Mouse (Mus musculus) layer of hippocampus, adult 8-10 months (tissue): ENCODE data around the gene Pbx1. TPM values are rescaled to one million over a fixed set of nuclear protein-coding genes. Genes with fewer than 3 reads are reported as not detected.

Experiments
- DNase-seq, 2 experiments: peaks; one replicate each; pipeline ENCODE4 v3.0.0; 2022; ENCODE audit warnings: low spot score in 2 of 2
- total RNA-seq, 4 experiments: library from RNA; stranded (reverse); gene quantifications; 2 replicates each; pipeline ENCODE4 v1.2.4; 2022

The Pbx1 gene
- total RNA-seq, 4 experiments from 2014 or later, result 117 to 134 (median 122) TPM

DNA sequence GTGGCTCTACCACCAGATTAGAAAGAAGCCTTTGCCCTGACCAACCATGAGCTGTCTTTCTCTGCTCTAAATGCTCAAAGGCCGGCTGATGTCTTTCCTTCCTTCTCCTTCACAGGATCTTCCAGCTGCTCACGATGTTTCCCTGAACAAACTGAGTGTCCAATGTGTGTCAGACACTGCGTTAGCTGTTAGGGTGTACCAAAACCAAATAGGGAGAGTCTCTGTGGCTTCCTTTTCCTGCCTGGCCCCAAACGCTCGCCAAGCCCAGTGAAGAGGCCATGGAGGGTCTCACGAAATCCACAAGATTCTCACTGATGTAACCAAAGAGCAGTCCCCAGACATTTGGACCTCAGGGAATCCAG, 47.5 kb downstream of the Pbx1 start:
- no peak for DNase-seq

DNA sequence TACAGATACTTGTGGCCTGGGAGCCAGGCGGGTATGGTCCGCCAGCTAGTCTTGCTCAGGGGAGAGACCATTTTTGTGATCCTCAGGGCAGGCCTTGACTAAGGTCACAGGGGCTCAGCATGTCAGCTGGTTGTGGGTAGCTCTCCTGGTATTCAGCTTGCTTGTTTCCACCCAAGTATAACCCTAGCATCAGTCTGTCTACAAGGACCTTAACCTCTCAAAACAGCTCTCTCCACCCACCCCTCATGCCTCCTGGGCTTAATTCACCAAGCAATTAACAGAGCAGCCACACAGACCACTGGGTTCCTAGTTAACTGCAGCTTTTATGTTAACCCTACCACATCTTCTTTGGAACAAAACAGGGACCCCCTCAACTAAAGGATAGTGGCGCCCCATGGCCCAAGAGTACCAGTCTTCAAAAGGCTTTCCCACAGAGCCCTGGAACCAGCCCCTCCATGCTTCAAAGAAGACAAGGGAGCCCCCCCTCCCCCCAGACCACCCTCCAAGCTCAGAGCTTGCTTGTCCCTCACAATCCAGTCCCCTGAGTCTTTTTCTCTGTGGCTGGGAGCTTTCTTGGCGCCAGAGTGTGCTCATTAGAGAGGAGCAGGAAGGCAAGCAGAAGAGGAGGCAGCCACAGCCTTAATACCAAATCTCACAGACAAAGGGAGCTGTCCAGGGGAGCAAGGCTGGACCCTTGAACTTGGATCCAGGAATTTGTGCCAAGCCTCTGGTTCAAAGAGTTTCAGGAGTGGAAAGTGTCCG, 48.1 kb downstream of the Pbx1 start:
- peak in 1 of 2 experiments; percentile 64 for DNase-seq

DNA sequence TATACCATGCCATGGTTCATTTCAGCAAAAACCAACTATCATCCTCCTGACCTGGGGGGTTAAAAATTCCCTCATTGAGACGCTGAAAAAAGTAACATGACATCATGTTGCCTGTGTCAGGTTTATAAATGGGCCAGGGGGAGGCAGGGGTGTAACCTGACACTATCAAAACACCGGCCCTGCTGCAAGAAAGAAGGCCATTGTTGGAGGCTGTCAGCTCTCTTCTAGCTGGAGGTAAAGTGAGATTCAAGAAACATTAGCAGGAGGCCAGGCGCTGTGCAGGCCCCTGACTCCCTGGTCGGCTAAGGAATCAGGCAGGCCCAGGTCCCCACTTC, 49.3 kb downstream of the Pbx1 start:
- no peak for DNase-seq

DNA sequence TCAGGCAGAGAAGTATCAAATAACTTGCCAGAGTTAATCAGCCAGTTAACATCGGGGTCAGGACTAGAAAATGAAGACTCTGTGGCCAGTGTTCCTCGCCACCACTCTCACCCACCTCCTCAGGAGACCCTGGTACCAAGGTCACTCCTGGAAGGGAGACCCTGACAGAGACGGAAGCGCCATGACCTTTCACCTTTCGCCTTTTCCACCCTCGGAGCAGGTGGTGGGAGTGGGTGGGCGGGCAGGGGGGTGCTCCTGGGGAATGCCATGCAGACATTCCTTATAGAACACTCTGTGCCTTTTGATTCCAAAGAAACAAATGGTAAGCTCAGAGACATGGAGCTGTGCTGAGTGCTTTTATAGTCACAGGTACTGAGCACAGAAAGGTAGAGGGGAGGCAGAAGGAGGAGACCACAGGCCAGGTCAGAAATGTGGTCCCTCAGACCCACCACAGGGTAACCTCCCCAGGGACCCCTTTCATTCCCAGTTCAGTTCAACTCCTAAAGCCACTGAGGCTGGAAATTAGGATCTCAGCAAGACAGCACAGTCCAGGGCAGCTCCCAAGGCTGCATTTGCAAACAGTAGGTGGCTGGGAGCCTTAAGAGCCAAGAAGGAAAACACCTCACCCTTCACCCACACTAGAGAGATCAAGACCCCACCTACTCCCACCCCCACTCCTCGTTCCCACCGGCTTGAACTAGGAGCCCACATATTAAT, 49.8 kb downstream of the Pbx1 start:
- DNase-seq, result no peak

DNA sequence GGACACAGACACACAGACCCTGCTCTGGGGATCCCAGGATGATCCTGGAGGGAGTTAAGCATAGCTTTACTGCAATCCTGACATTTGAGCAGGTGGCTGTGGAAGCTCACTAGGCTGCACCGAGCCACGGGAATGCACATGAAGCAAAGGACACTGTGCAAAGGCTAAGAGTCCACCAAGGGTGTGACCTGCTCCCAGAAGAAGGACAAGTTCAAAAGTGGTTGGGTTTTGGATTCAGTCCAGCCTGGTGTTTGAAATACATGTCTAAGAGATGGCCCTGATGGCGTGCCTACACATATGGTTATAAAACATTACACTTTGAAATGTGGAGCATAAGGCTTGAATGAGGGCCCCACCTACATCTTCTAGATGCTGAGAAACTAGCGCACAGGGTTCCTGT, 50.6 kb downstream of the Pbx1 start:
- DNase-seq, result no peak

DNA sequence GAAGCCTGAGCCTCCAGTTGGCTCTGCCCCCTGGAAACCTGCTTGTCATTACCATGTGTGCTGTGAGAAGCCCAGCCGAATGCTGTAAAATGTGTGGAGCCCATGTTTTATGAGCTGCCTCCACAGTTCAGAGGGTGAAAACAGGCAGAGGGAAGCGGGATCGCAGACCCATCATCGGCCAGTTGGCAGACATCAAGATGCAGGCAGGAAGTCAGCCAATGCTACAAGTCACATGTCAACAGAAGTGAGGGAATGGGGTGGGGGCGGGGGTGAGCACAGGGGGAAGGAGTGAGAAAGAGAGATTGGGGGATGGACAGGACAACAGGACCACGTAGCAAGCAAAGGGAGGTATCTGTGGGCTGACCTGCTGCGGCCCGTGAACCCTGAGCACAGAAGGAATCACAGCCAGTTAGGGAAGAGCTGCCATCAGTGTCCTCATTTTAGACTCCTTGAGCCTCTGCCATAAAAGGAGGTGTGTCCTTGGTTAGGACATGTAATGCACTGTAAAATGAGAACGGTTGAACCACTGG, 51.8 kb downstream of the Pbx1 start:
- no peak for DNase-seq

DNA sequence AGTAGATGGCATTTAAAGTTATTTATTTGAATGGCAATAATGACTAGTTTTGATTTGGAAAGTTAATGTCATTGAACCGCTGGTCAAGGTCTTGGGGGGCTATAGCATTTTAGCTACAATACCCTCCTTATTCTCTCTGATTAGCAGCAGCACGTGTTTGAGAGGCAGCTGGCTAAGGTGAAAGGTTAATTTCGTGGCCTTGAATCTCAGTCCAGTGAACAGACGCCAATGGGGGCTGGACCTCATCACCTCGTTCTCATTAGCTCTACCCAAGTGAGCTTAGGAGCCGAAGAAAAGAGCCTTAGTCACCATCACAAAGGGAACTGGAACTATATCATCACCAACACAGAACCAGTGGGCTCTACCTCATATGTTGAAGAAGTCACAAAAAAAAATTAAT, 54.4 kb downstream of the Pbx1 start:
- DNase-seq, result no peak

DNA sequence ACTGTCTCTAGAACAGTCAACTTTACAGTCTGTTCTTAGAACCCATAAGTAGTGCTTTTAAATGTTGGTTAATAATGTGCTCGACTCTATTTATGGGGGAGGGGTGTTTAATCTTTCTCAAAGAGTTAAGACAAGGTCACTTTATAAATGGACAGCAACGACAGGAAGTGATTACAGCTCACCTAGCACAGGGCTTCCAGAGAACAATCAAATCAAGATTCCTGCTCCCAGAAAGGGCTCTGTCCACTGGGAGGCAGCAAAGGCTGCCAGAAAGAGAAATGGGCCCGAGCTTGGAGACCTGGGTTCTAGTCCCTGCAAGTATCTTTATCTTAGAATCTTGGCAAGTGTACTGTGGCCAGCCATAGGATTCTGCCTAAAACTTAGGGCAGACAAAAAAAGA, 55.7 kb downstream of the Pbx1 start:
- no peak for DNase-seq

DNA sequence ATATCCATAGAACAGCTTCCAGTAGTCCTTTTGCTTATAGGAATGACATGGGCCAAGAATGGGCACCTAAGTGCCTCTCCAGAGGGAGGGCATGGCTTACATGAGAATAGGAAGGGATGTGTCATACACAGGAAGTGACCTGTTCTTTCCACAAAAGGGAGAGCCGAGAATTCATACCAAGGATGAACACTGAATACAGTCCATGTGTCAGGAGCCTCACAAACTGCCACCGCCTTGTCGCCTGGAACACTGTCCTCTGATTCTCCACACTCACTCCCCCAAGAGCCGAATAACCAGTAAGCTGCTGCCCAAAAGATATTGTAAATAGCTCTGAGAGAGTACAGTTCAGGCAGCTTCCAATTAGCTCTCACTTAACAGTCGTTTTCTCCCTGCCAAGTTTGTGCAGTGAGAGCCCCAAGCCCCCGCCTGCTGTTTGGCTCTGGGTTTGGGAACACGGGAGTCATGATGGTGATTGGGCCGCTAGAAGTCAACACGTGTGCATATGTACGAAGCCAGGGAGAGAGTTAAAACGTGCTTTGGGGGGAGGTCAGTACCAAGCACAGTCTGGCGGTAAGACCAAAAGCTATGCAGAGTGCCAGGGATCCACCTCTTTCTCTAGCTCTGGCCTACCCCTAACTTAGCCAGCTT, 57.0 kb downstream of the Pbx1 start:
- DNase-seq, result no peak

DNA sequence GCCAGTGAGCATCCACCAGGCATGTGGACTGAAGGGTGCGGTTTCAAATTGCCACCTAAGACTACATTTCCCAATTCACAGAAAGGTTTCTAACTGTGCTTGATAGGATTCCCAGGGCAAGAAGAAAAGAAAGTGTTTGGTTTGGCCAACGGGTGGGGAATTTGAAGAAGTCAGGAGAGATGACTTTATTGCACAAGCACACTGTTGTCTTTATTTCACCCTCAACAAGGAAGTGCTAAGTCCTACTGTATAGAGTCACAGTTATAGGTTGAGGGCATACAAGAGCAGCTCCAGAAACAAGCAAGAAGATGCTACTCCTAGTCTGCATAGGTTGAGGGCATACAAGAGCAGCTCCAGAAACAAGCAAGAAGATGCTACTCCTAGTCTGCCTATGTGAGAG, 60.0 kb downstream of the Pbx1 start:
- DNase-seq, result no peak

DNA sequence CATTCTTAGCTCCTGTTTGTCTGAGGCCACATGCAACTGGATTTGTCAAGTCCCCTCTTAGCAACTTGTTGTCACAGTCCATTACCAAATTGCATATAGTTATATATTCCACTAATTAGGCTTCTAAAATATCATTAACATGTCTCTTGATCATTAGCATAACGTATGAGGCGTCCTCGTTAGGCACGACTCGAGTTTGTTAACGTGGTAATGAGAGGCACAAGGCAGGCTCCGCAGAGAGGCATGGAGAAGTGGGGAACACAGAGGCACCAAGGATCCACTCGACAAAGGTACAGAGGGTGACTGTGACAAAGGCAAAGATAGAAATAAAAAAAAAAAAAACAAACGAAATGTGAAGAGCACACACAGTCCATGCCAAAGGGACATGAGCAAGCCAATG, 61.1 kb downstream of the Pbx1 start:
- DNase-seq, result no peak

DNA sequence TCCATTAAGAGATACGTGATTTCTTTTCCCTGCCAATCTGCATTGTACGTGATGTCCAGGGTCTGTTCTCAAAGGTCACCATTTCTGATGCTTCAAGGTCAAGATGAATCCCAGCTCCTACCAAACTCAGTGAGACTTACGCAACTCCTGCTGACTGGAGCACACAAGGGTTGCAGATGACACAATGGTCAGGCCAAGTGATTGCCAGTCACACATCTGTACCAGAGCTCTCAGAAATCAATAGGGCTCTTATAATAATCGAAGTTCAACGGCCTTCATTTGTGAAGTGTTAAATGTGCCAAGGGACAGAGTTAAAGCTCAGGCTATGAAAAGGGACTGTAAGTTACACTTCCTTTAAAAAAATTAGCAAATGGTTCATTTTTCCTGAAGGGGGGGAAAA, 65.8 kb downstream of the Pbx1 start:
- DNase-seq, result no peak

DNA sequence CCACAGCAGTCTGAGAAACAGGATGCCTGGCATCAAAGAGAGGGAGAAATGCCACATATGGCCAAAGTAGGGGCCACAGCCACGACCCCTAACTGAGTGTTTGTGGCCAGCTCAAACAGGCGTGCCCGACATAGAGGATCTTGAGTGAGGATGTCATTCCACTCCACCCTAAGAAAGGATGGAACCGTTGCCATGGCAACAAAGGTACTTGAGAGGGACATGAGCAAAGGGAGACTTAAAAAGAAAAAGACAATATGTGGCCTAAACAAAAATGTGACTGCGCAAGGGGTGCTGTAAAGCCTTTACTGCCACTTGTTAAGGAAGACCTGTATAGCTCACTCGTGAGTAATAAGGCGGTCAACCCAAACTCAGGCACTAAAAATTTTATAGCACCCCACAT, 67.7 kb downstream of the Pbx1 start:
- no peak for DNase-seq

DNA sequence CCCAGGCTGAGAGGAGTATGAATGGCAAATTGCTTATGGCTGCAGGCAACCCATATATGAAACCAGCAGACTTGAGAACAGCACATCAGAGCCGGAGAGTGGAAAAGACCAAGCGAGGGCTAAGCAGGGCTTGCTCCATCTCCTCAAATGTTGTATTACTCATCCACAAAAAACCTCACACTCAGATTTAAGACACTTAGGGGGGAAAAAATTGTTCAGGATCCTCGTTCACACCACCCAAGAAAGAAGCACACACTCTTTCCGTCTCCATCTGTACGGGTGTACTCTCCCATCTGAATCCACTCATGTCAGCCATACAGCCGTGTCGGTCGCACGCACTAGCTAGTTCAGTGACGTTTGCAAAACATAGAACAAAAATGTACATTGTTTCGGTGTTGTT, 69.0 kb downstream of the Pbx1 start:
- DNase-seq, result no peak

DNA sequence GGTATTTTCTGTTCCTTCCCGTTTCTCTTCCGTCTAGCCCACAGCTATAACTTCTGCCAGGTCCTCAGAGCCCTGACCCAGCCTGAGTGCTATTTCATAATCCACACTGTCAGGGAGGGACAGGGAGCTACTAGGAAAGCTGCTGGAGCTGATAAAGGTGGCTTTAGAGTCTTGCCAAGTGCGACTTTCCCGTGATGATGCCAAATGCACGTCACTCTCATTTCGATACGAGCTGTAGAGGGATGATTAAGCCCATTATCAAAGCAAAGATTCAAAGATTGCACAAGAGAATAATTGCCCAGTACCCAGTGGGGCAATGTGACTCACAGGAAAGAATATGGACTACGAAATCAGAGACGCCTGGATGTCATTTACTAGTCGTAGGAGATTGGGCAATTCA, 69.6 kb downstream of the Pbx1 start:
- DNase-seq, result no peak

DNA sequence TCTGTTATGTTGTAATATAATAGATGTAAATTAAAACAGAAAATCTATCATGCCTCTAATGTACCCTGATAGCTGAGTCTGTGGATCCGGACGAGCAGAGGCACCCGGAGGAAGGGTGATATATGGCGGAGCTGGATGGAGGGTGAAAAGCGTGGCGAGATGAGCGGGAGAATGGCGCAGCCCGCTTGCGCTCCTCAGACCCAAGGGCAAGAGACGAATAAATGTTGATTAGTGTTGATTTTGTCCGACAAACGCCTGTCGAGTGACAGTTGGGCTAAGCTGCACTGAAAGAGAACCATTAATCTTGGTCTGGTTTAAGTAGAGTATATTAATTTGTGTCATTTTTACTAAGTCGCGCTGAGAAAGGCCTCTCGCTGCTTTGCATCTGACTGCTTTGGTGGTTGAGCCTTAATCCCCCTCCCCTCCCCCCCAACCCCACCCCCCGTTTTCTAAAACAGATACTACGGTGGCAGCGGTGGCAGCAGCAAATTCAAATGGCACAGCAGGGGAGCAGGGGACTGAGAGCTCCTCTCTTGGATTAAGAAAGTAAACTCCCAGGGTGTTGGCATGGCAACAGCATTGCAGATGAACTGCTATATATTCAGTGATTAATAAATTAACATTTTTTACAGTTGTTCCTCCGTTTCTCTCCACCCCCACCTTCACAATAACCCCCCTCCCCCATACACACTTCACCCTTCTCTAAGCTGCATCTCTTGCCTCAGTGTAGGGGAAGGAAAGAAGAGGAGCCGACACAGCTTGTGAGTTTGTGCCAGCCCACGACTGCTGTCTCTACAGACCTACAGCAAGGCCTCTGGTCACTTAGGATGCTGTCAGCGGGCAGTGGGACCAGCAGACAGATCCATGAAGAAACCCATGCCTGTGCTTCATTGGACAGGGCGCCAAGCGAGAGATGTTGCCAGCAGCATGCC, 74.1 kb downstream of the Pbx1 start:
- no peak for DNase-seq

DNA sequence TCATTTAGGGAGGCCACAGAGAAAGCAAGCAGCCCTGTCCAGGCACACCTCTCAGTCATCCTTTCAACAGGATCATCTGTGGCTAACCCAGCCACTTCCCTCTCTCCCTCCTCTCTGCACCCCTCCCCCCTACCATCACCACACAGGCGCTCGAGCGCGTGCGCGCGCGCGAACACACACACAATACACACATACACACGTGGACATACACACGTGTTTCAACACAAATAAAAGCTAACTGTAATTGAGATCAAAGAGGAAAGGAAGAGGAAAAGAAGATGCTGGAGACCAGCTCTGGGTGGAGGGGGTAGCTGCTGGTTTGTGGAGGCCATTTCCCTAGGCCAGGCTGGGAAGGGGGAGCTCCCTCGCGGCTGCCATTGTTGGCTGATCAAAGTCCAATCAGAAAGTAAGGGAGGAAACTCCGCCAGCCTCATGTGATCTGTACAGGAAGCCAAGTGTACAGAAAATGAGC, 75.1 kb downstream of the Pbx1 start:
- DNase-seq, result no peak

DNA sequence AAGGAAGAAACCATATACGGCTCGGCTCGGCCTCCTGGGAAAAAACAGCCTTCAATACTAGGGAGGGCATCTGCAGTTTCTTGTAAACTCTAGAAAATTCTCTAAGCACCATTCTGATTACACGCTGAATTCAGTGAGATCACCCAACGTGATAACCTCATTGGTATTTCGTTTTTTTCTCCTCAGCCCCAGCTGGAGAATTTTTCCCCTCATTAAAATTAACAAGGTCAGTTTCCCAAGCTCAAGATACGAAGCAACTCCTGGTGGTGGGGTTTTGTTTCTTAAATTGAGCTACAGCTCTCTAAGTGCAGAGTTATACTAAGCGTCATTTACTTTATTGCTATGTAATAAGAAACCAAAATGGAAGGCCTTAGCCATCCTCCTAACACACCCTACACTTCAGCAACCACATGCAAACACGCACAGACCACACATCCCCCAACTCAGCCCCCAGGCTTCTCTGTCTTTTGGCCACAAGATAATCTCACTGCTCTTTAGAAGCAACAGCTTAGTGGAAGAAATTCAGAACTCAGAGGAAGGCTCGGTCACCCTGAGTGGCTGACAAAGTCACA, 76.0 kb downstream of the Pbx1 start:
- no peak for DNase-seq

DNA sequence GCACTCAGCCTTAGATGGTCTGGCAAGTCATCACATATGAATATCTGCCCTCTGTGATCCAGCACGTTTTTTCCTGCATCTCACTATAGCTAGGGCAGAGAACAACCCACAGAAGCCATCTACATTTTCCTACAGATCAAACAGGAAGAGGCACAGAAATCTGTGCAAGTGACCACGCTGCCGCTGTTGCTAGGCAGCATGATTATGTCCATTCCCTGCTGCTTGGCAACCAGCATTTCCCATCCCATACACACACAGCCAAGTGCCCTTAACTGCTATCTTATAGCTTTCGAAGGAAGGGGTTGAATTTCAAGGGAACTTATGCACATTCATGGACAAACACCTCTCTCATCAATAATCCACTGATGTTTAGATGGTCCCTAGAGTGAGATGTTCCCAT, 77.1 kb downstream of the Pbx1 start:
- no peak for DNase-seq

DNA sequence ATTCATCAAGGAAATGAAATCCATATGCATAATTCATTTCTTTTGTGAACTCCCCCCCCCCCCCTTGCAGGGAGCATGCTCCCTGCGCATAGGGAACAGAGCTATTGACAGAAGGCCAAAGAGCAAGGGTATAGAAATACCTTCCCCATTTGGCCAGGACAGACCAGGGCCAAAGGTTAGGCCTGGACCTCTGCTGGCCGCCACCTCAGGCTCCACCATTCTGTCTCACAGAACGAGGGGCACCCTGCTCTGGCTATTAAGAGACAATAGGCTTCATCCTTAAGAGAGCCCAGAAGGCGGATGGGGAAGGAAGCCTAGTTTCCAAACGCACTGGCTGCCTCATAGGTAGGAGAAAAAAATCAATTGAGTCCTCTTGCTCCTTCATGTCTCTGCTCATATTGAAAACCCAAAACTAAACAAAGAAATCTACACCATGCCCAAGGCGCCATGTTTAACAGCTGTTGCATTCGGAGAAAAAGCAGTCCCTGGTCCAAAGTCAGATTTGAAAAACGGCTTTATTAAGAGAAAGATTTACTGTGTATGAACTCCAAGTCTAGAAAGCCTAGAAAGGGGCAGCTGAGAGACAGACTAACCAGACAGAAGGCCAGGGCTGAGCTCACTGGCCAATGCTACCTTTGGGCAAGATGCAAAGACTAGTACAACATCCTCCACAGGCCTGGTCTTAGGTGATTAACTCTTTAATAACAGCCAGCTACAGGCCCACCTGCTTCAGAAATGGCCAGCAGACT, 83.9 kb downstream of the Pbx1 start:
- DNase-seq, result no peak
